Mouse (Mus musculus): ENCODE measurements at regions not wholly inside any gene's neighbourhood (a gene's known extent, or its start where the extent isn't known, plus 50 kb on each side); places are given as distances from the start of the nearest gene placed in this dataset.

GRCm38 (mm10) chr7:133435596-133436357, 166.2 kb downstream of the Tex36 start:
- DNase-seq: no peak
- no peak for TF ChIP-seq CTCF (conservative IDR thresholded peaks at IDR 0.05; ENCODE audit: insufficient read depth, insufficient read length, low read depth, low read length)
- TF ChIP-seq POLR2A (IDR thresholded peaks at IDR 0.05; ENCODE audit: low read depth, low read length): no peak
- Histone ChIP-seq H3K27ac (ENCODE audit: insufficient read depth, low read depth, low read length) (no peak overlapping the region), H3K4me3 (ENCODE audit: insufficient read depth, low read depth, low read length) (no peak overlapping the region), H3K36me3 (ENCODE audit: control insufficient read depth, insufficient read depth, low read length) (no peaks in the 10 kb centered on the region), H3K4me1 (ENCODE audit: control insufficient read depth, insufficient read depth, low read length) (no peaks in the 10 kb centered on the region), H3K27me3 (replicated peaks; ENCODE audit: control insufficient read depth, insufficient read depth, low read length) (no peaks in the 10 kb centered on the region)
- 84% methylated on average over 14 of the region's 14 CpGs for WGBS

DNA sequence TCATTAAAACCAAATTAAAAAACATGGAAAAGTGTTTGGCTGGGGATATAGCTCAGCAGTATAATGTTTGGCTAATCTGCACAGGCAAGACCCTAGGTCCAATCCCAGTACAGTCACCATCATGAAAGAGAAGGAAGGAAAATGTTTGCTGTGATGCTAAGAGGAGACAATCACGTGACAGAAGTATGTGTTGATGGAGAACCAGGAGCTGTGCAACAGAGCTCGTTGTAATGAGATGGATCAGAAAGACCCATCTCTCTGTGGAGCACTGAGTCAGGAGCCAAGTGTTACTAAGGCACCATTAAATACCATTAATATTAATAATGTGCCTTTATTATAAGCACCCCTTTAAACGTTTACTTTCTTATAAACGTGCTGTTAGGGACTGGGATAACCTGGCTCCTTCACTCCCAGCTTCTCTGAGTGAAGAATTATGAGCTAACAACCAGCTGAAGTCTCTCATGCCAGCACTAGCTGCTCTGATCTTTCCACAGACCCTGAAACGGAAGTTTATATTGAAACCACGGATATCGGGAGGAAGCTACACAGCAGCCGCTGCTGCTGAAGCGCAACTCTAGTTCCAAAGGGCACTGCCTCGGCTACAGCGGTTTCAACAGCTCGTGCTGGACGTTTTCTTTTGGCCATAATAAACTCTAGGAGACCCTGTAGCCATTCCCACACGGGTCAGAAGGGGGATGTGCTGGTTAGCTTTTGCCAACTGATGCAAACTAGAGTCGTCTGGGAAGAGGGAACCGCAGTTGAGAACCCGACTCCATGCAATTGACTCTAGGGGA, 167.7 kb downstream of the Tex36 start:
- no peaks in the 10 kb centered on the region for H3K36me3 ChIP-seq (ENCODE audit: control insufficient read depth, insufficient read depth, low read length)
- WGBS: 40% methylated on average over 17 of the region's 17 CpGs
- no peak for DNase-seq

DNA sequence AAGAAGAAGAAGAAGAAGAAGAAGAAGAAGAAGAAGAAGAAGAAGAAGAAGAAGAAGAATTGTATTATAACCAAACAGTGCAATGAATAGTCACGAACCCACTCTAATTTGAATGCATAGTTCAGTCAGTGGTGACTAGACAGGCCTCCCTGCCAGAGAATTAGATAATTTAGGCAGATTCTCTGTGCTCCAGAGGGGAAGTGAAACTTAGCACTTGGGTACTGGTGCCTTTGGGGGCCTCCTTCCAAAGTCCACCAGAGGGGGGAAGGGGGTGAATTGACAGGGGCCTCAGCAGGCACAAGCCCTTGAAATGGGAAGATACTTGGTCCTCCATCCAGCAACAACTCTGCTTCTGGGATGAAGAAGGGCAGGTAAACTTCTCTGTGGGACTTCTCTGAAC, 169.6 kb downstream of the Tex36 start:
- H3K36me3 ChIP-seq (ENCODE audit: control insufficient read depth, insufficient read depth, low read length): no peaks in the 10 kb centered on the region
- WGBS: 87% methylated on average over 1 of the region's 1 CpGs
- no peaks in the 10 kb centered on the region for H3K27me3 ChIP-seq (replicated peaks; ENCODE audit: control insufficient read depth, insufficient read depth, low read length)
- TF ChIP-seq CTCF (conservative IDR thresholded peaks at IDR 0.05; ENCODE audit: insufficient read depth, insufficient read length, low read depth, low read length) (no peak), POLR2A (IDR thresholded peaks at IDR 0.05; ENCODE audit: low read depth, low read length) (no peak)
- no peaks in the 10 kb centered on the region for H3K4me1 ChIP-seq (ENCODE audit: control insufficient read depth, insufficient read depth, low read length)
- H3K27ac ChIP-seq (ENCODE audit: insufficient read depth, low read depth, low read length): no peak overlapping the region
- no peak for DNase-seq
- no peak overlapping the region for H3K4me3 ChIP-seq (ENCODE audit: insufficient read depth, low read depth, low read length)

More for the DNA sequence above, 167.7 kb downstream of the Tex36 start:
- Histone ChIP-seq H3K4me1 (ENCODE audit: control insufficient read depth, insufficient read depth, low read length) (no peaks in the 10 kb centered on the region), H3K27me3 (replicated peaks; ENCODE audit: control insufficient read depth, insufficient read depth, low read length) (no peaks in the 10 kb centered on the region), H3K4me3 (ENCODE audit: insufficient read depth, low read depth, low read length) (no peak overlapping the region), H3K27ac (ENCODE audit: insufficient read depth, low read depth, low read length) (no peak overlapping the region)
- TF ChIP-seq CTCF (conservative IDR thresholded peaks at IDR 0.05; ENCODE audit: insufficient read depth, insufficient read length, low read depth, low read length) (no peak), POLR2A (IDR thresholded peaks at IDR 0.05; ENCODE audit: low read depth, low read length) (no peak)

- WGBS: 15% methylated on average over 2 of the region's 2 CpGs
- H3K4me1 ChIP-seq (ENCODE audit: control insufficient read depth, insufficient read depth, low read length): no peaks in the 10 kb centered on the region
- no peaks in the 10 kb centered on the region for H3K27me3 ChIP-seq (replicated peaks; ENCODE audit: control insufficient read depth, insufficient read depth, low read length)
- H3K4me3 ChIP-seq (ENCODE audit: insufficient read depth, low read depth, low read length): no peak overlapping the region
- no peak overlapping the region for H3K27ac ChIP-seq (ENCODE audit: insufficient read depth, low read depth, low read length)
- TF ChIP-seq CTCF (conservative IDR thresholded peaks at IDR 0.05; ENCODE audit: insufficient read depth, insufficient read length, low read depth, low read length): no peak
- no peaks in the 10 kb centered on the region for H3K36me3 ChIP-seq (ENCODE audit: control insufficient read depth, insufficient read depth, low read length)
- DNase-seq: no peak
These were observed 199.9 kb downstream of the Tex36 start for GRCm38 (mm10) chr7:133402072-133402471.

DNA sequence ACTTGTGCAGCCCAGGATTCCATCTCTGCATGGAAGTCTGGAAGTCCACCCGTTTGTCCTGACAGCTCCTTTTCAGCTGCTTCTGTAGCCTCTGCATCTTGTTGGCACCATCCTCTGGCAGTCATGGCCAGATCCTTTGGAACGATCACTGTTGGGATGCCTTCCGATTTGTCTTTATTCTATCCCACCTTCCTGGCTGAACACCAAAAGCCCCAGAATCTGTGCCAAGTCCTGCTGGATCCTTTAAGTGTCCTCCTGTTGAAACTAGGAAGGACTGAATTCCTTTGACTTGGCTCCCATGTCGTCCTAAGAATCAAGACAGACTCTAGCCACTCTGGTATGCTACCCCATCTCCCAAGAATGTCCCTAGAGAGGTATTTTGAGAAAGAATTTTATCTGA, 201.3 kb downstream of the Tex36 start:
- WGBS: 75% methylated on average over 4 of the region's 4 CpGs
- DNase-seq: no peak
- H3K4me3 ChIP-seq (ENCODE audit: insufficient read depth, low read depth, low read length): no peak overlapping the region
- no peaks in the 10 kb centered on the region for H3K27me3 ChIP-seq (replicated peaks; ENCODE audit: control insufficient read depth, insufficient read depth, low read length)
- TF ChIP-seq CTCF (conservative IDR thresholded peaks at IDR 0.05; ENCODE audit: insufficient read depth, insufficient read length, low read depth, low read length) (no peak), POLR2A (IDR thresholded peaks at IDR 0.05; ENCODE audit: low read depth, low read length) (no peak)
- no peak overlapping the region for H3K27ac ChIP-seq (ENCODE audit: insufficient read depth, low read depth, low read length)
- no peaks in the 10 kb centered on the region for H3K36me3 ChIP-seq (ENCODE audit: control insufficient read depth, insufficient read depth, low read length)
- H3K4me1 ChIP-seq (ENCODE audit: control insufficient read depth, insufficient read depth, low read length): no peaks in the 10 kb centered on the region

DNA sequence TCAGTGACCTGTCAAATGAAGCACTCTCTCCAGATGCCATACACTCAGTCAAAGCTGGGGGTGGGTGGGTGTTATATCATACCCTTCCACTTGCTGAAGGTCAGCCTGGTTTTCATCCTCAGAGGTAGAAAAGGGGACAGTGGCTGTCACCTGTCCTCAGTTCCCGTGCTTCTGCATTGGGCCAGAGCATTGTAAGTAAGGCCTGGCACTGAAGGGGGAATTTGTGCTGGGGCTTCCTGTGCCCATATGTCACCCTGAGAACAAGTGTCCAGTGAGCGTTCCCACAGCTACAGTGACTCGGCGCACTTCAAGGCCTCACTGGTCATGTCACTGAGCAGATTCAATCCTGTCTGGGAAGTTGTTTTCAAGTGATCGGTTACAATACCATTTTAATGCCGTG, 213.2 kb downstream of the Tex36 start:
- TF ChIP-seq CTCF (conservative IDR thresholded peaks at IDR 0.05; ENCODE audit: insufficient read depth, insufficient read length, low read depth, low read length): no peak
- no peak for TF ChIP-seq POLR2A (IDR thresholded peaks at IDR 0.05; ENCODE audit: low read depth, low read length)
- no peak for DNase-seq
- no peaks in the 10 kb centered on the region for H3K36me3 ChIP-seq (ENCODE audit: control insufficient read depth, insufficient read depth, low read length)
- no peaks in the 10 kb centered on the region for H3K4me1 ChIP-seq (ENCODE audit: control insufficient read depth, insufficient read depth, low read length)
- no peaks in the 10 kb centered on the region for H3K27me3 ChIP-seq (replicated peaks; ENCODE audit: control insufficient read depth, insufficient read depth, low read length)
- 83% methylated on average over 6 of the region's 6 CpGs for WGBS
- no peak overlapping the region for H3K4me3 ChIP-seq (ENCODE audit: insufficient read depth, low read depth, low read length)
- no peak overlapping the region for H3K27ac ChIP-seq (ENCODE audit: insufficient read depth, low read depth, low read length)

DNA sequence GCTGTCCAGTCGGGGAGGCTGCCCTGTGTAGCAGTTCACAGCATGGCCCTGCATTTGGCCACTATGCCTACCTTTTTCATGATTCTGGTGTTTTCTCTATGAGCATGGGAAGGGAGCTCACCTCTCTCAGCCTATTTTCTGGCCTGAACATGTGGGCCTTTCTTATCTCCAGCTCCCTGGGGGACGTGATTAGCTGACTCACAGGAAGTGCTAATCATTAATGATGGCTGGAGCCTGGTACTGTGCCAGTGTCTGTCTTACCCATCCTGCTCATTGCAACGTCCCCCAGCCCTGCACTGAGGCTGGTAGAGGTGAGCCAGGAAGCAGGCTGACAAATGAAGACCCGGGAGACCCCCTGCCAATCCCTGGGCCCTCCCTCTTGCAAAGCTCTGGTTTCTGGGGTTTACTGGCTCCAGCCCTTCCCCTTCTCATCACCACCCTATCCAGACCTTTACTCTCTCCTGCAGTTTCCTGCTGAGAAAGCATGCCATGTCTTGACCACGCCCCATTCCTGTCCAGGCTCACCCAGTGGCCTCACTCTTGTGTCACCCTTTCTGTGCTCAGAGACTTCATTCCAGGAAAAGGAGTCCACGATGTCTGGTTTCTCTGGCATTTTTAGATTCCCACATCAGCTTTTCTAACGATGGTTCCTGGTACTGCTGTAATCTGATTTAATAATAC, 219.8 kb downstream of the Tex36 start:
- Histone ChIP-seq H3K4me1 (ENCODE audit: control insufficient read depth, insufficient read depth, low read length) (no peaks in the 10 kb centered on the region), H3K36me3 (ENCODE audit: control insufficient read depth, insufficient read depth, low read length) (no peaks in the 10 kb centered on the region), H3K27ac (ENCODE audit: insufficient read depth, low read depth, low read length) (no peak overlapping the region), H3K4me3 (ENCODE audit: insufficient read depth, low read depth, low read length) (no peak overlapping the region), H3K27me3 (replicated peaks; ENCODE audit: control insufficient read depth, insufficient read depth, low read length) (no peaks in the 10 kb centered on the region)
- TF ChIP-seq CTCF (conservative IDR thresholded peaks at IDR 0.05; ENCODE audit: insufficient read depth, insufficient read length, low read depth, low read length): no peak
- TF ChIP-seq POLR2A (IDR thresholded peaks at IDR 0.05; ENCODE audit: low read depth, low read length): no peak
- peak; percentile 43 for DNase-seq
- WGBS: 47% methylated on average over 7 of the region's 7 CpGs

All from kidney, adult 2 months (tissue).